Mouse (Mus musculus) cerebellum, adult 11-12 months (tissue): ENCODE data around the gene Eral1.

Source experiments
- DNase-seq: peaks from one replicate; pipeline ENCODE4 v3.0.0; 2022

Eral1 gene

GRCm38 (mm10) chr11:78036791-78037190 is 43.4 kb downstream of the Eral1 start:
- DNase-seq: peak; percentile 41

GRCm38 (mm10) chr11:78033931-78034617 is 46.1 kb downstream of the Eral1 start:
- peak; percentile 47 for DNase-seq

- DNase-seq: no peak
Measured at GRCm38 (mm10) chr11:78032809-78033195, 47.4 kb downstream of the Eral1 start.

GRCm38 (mm10) chr11:78031947-78032808 is 48.0 kb downstream of the Eral1 start, which contains the start of gene Dhrs13:
TSS of gene Dhrs13 (plus strand) at chr11:78032280.
- DNase-seq: peak; percentile 90

GRCm38 (mm10) chr11:78031389-78031788 is 48.8 kb downstream of the Eral1 start:
- DNase-seq: no peak

- DNase-seq: no peak
Measured at GRCm38 (mm10) chr11:78030600-78030999, 49.6 kb downstream of the Eral1 start.

GRCm38 (mm10) chr11:78029240-78029639 is 50.9 kb downstream of the Eral1 start:
- no peak for DNase-seq

- DNase-seq: no peak
Measured at GRCm38 (mm10) chr11:78023607-78024006, 56.6 kb downstream of the Eral1 start.
